Mouse (Mus musculus) embryonic facial prominence, embryonic 11.5 days (tissue): Measurements from ENCODE around the gene R3hdm4. TPM values are rescaled to one million over a fixed set of nuclear protein-coding genes. Genes with fewer than 3 reads are reported as not detected.

Source experiments
- ATAC-seq: fragments of 200-750 bp; cut with Nextera tagmentation; replicated peaks from 2 replicates; pipeline ENCODE4 v1.8.0; 2017; ENCODE audit warnings: low read depth; ENCODE audit not compliant: insufficient number of reproducible peaks, low FRiP score, low TSS enrichment
- DNase-seq: peaks from one replicate; pipeline ENCODE4 v3.0.0-alpha.2; 2015; ENCODE audit warnings: low spot score
- H3K27ac ChIP-seq: fragments of 300-500 bp; sonication (generic); replicated peaks from 2 replicates; pipeline ENCODE4 v1.5.1; 2014; ENCODE audit warnings: mild to moderate bottlenecking, low read depth, low read length, control low read depth
- H3K27me3 ChIP-seq: fragments of 300-500 bp; sonication (generic); 2 replicates; pipeline ENCODE4 v1.6.1; 2014; ENCODE audit warnings: mild to moderate bottlenecking, low read length, moderate library complexity, mixed read lengths; ENCODE audit not compliant: control insufficient read depth, insufficient read depth
- H3K36me3 ChIP-seq: fragments of 300-500 bp; sonication (generic); replicated peaks from 2 replicates; pipeline ENCODE4 v1.6.1; 2014; ENCODE audit warnings: low read depth, mild to moderate bottlenecking, low read length, moderate library complexity, mixed read lengths; ENCODE audit not compliant: control insufficient read depth, insufficient read depth
- H3K4me1 ChIP-seq: fragments of 300-500 bp; sonication (generic); 2 replicates; pipeline ENCODE4 v1.6.1; 2014; ENCODE audit warnings: low read length, mixed read lengths; ENCODE audit not compliant: control insufficient read depth, insufficient read depth
- H3K4me2 ChIP-seq: fragments of 300-500 bp; sonication (generic); 2 replicates; pipeline ENCODE4 v1.6.1; 2014; ENCODE audit warnings: low read depth, mild to moderate bottlenecking, control low read depth, low read length, moderate library complexity
- H3K4me3 ChIP-seq: fragments of 300-500 bp; sonication (generic); 2 replicates; pipeline ENCODE4 v1.5.1; 2014; ENCODE audit warnings: low read depth, low read length, control low read depth
- H3K9ac ChIP-seq: fragments of 300-500 bp; sonication (generic); replicated peaks from 2 replicates; pipeline ENCODE4 v1.6.1; 2014; ENCODE audit warnings: mild to moderate bottlenecking, control low read depth, low read length
- H3K9me3 ChIP-seq: fragments of 300-500 bp; sonication (generic); replicated peaks from 2 replicates; pipeline ENCODE4 v1.6.1; 2016; ENCODE audit warnings: mild to moderate bottlenecking, low read length, inconsistent platforms, mixed read lengths; ENCODE audit not compliant: control insufficient read depth
- WGBS: fragments of 180-500 bp; shearing (Covaris S2); extraction: QIAGEN DNeasy Blood & Tissue Kit; methylation state at CpG from one replicate; pipeline ENCODE4 v1.1.7; 2014; 5-methylcytosine and 5-hydroxymethylcytosine counted together
- polyA plus RNA-seq: library from polyadenylated mRNA; unstranded; fragments of >200 nt; fragmentation: Nextera tagmentation; extraction: Ambion mirVana; gene quantifications from 2 replicates; pipeline ENCODE4 v1.2.1, GENCODE M21; 2014

R3hdm4 gene
- polyA plus RNA-seq, 1 experiment from 2014 or later, result 116 TPM

- no peak for ATAC-seq
- 0 out of 2 replicates have a peak overlapping the region, but pooled peaks have one; percentile 16 for H3K4me2 ChIP-seq
- no peaks in the 10 kb centered on the region for H3K9me3 ChIP-seq
- DNase-seq, result peak; percentile 67
- no peak overlapping the region for H3K4me3 ChIP-seq
- WGBS, result 10% methylated on average over 8 of the region's 8 CpGs
- peaks cover 16% of the 10 kb centered on the region; the same call in 1 of the 2 replicates for H3K4me1 ChIP-seq
- peak overlapping the region; percentile 52 for H3K27ac ChIP-seq
- H3K27me3 ChIP-seq, result no peaks in the 10 kb centered on the region
- peak overlapping the region; percentile 18; the same call in 1 of the 2 replicates for H3K9ac ChIP-seq
- no peaks in the 10 kb centered on the region; the same call in 1 of the 2 replicates for H3K36me3 ChIP-seq
These were observed 11.7 kb upstream of the R3hdm4 start for GRCm38 (mm10) chr10:79932736-79933135.

DNA sequence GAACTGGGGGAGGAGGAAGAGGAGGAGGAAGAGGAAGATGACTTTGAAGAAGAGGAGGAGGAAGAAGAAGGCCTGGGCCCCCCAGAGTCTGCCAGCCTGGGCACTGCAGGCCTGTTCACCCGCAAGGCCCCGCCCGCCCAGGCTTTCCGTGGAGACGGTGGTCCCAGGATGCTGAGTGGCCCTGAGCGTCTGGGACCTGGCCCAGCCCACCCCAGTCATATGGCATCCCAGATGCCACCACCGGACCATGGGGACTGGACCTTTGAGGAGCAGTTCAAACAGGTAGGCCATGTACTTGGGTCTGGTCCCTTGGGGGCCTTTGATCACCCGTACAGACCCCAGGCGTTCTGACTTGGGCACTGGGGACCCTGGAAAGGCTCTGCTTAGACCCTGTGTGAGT is 10.8 kb upstream of the R3hdm4 start:
- 89% methylated on average over 9 of the region's 9 CpGs for WGBS
- DNase-seq, result no peak
- Histone ChIP-seq H3K4me1 (peaks cover 16% of the 10 kb centered on the region; the same call in 1 of the 2 replicates), H3K9ac (no peak overlapping the region; the same call in 1 of the 2 replicates), H3K4me3 (no peak overlapping the region), H3K9me3 (no peaks in the 10 kb centered on the region), H3K27me3 (no peaks in the 10 kb centered on the region), H3K36me3 (no peaks in the 10 kb centered on the region; the same call in 1 of the 2 replicates), H3K27ac (no peak overlapping the region), H3K4me2 (no peak overlapping the region)
- no peak for ATAC-seq

DNA sequence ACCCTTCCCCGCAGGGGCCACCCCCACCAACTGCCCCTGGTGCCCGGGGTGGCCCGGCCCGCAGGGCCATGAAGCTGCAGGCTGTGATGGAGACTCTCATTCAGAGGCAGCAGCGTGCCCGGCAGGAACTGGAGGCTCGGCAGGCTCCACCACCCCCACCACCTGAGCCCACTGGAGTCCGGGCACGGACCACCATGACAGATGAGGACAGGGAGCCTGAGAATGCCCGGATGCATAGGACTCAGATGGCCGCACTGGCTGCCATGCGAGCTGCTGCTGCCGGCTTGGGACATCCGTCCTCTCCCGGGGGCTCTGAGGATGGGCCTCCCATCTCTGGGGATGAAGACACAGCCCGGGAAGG is 9.8 kb upstream of the R3hdm4 start:
- no peaks in the 10 kb centered on the region; the same call in 1 of the 2 replicates for H3K36me3 ChIP-seq
- H3K4me2 ChIP-seq, result no peak overlapping the region
- H3K9me3 ChIP-seq, result no peaks in the 10 kb centered on the region
- 90% methylated on average over 16 of the region's 16 CpGs for WGBS
- DNase-seq (no peak), ATAC-seq (no peak)
- H3K27ac ChIP-seq, result no peak overlapping the region
- H3K9ac ChIP-seq, result no peak overlapping the region
- H3K4me3 ChIP-seq, result no peak overlapping the region
- peaks cover 18% of the 10 kb centered on the region; the same call in 1 of the 2 replicates for H3K4me1 ChIP-seq
- no peaks in the 10 kb centered on the region for H3K27me3 ChIP-seq

DNA sequence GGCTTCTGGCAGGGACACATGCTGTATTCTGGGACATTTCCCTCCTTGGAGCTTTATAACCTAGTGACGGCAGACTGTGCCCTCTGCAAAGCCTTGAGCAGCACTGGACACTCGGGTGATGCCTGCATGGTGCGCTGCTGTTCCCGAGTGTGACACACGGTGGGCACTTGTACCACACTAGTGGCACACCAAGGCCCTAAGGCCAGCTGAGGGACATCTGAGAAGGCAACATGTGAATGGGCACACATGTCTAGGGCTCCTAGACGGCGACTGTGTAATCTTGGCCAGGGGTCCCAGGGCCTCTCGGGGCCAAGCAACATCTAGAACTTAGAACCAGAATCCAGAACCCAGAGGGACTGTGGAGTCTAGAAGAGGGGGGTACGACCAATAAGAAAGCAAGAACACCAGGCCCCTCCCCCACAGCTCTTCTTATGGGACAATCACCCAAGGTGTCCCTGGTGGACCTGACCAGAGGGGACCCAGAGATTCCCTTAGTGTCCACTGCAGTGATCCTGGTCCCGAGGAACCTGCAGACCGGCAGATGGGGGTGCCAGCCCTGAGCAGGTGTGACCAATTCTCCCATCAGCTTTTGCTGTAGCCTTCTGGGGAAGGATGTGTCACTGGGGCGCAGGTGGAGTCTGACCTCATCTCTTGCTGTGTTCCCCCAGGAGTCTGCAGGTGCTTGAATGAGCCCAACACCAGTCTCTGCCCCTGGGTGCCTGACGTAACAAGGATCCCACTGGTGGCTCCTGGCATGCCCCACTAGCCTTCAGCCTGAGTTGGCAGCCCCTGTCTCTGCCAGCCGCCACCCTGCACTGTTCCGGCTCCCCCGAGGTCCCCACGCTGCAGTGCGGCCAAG is 9.2 kb upstream of the R3hdm4 start:
- ATAC-seq, result no peak
- no peak for DNase-seq
- H3K27me3 ChIP-seq, result no peaks in the 10 kb centered on the region
- no peak overlapping the region for H3K27ac ChIP-seq
- H3K4me3 ChIP-seq, result no peak overlapping the region
- no peak overlapping the region for H3K9ac ChIP-seq
- H3K36me3 ChIP-seq, result no peaks in the 10 kb centered on the region; the same call in 1 of the 2 replicates
- no peaks in the 10 kb centered on the region for H3K9me3 ChIP-seq
- no peak overlapping the region for H3K4me2 ChIP-seq
- 92% methylated on average over 18 of the region's 18 CpGs for WGBS
- peaks cover 18% of the 10 kb centered on the region; the same call in 1 of the 2 replicates for H3K4me1 ChIP-seq

DNA sequence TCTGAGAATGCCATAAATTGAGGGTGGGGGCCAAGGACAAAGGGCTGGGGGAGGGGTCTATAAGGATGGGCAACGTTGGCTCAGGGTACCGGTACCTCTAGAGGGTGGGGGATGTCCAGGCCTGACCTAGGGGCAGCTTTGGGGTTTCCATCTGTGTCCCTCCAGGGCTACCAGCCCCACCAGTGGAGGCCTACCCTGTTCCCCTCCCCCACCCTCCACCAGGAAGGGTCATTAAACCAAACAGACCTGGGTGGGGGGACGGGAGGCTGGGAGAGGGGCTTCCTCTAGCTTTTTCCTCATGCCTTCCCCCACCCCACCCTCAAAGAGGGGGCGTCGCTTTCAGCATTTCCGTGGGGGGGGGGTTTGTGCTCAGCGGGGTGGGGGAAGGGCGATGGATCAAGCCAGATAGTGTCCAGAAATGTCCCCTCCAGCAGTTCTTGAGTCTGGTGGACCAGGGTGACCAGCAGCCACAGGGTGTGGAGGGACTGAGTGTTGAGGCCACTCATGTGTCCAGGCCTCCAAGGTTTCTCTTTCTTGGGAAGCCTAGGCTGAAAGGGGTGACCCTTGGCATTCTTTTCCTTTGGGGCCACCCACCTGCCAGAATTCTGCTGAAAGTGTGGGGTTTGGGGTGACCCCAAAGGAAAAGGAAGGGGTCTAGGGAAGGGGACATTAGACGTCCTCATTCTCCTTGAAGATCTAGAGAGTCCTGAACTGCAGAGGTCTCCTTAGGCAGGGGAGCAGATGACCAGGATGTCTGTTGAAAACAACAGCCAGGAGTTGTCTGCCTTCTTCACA is 8.1 kb upstream of the R3hdm4 start:
- peak overlapping the region; percentile 68 for H3K4me2 ChIP-seq
- H3K4me3 ChIP-seq, result peak overlapping the region; percentile 72
- 20% methylated on average over 8 of the region's 9 CpGs for WGBS
- no peaks in the 10 kb centered on the region for H3K9me3 ChIP-seq
- H3K36me3 ChIP-seq, result no peaks in the 10 kb centered on the region; the same call in 1 of the 2 replicates
- peak overlapping the region; percentile 48 for H3K9ac ChIP-seq
- no peaks in the 10 kb centered on the region for H3K27me3 ChIP-seq
- H3K4me1 ChIP-seq, result peaks cover 18% of the 10 kb centered on the region; the same call in 1 of the 2 replicates
- ATAC-seq, result no peak
- DNase-seq, result peak; percentile 36
- H3K27ac ChIP-seq, result peak overlapping the region; percentile 68; the same call in 1 of the 2 replicates

DNA sequence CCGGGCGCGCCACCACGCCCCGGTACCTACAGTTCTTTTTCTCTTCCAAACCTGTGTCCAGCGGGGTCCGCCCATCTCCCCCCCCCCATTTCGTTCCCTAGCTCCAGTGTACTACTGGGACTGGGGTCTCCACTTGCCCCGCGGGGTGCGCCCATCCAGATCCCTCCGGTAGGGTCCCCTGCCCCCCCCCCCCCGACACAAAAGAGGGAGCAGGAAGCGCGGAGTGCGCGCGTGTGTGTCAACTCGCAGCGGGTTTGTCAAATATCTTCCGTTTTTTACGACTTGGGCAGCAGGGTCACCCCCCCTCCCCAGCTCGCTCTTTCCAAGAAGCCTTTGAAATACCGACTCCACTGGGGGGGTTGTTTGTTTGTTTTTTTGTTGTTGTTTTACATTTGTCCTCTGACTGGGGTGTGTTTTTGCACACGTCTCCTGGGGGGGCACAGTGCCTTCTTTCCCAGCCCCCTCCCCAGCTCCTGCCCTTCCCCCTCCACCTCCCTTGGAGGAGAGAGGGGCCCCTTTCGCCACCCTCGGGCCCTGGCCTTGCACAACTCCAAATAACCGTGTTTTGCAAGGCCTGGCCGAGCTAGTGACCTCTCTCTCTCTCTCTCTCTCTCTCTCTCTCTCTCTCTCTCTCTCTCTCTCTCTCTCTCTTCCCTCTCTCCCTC is 7.2 kb upstream of the R3hdm4 start:
- peaks cover 2% of the 10 kb centered on the region; the same call in 1 of the 2 replicates for H3K27me3 ChIP-seq
- H3K4me3 ChIP-seq, result peak overlapping the region; percentile 72
- peak overlapping the region; percentile 84 for H3K9ac ChIP-seq
- no peak for ATAC-seq
- peak; percentile 61 for DNase-seq
- no peaks in the 10 kb centered on the region for H3K9me3 ChIP-seq
- under 1% methylated on average over 24 of the region's 29 CpGs for WGBS
- peak overlapping the region; percentile 68 for H3K4me2 ChIP-seq
- peak overlapping the region; percentile 84 for H3K27ac ChIP-seq
- peaks cover 18% of the 10 kb centered on the region; the same call in 1 of the 2 replicates for H3K4me1 ChIP-seq
- H3K36me3 ChIP-seq, result no peaks in the 10 kb centered on the region; the same call in 1 of the 2 replicates

- ATAC-seq (peak; percentile 40), DNase-seq (peak; percentile 73)
- Histone ChIP-seq H3K9me3 (no peaks in the 10 kb centered on the region), H3K27me3 (peaks cover 9% of the 10 kb centered on the region), H3K27ac (peak overlapping the region; percentile 84), H3K4me1 (peaks cover 13% of the 10 kb centered on the region; the same call in 1 of the 2 replicates), H3K4me3 (peak overlapping the region; percentile 72), H3K4me2 (peak overlapping the region; percentile 68), H3K9ac (peak overlapping the region; percentile 84), H3K36me3 (no peaks in the 10 kb centered on the region; the same call in 1 of the 2 replicates)
- WGBS, result under 1% methylated on average over 54 of the region's 54 CpGs
These were observed 6.5 kb upstream of the R3hdm4 start for GRCm38 (mm10) chr10:79927324-79928029.
